Mouse (Mus musculus) adrenal gland (tissue): ENCODE results near the gene Pum2.

Experiments used
- intact Hi-C: fragments of 180-260 bp; cut with DNase I; formaldehyde crosslinking; loops from one replicate; pipeline ENCODE4 v1.15.1; 2025

Gene Pum2

GRCm38 (mm10) chr12:8759115-8759514 lies 85.2 kb downstream of the Pum2 start:
- intact Hi-C loops, result no loop called here

- intact Hi-C loops, result loop anchor here (5.0 to 10.0 kb wide), 2 partner anchors 178 to 245 kb away; no protein-coding TSS in a partner anchor
Measured at GRCm38 (mm10) chr12:8759779-8760178, 85.8 kb downstream of the Pum2 start.

GRCm38 (mm10) chr12:8760561-8760960 lies 86.6 kb downstream of the Pum2 start:
- intact Hi-C loops, result loop anchor here (5.0 to 10.0 kb wide), 2 partner anchors 177 to 244 kb away; no protein-coding TSS in a partner anchor

GRCm38 (mm10) chr12:8761058-8761457 lies 87.1 kb downstream of the Pum2 start:
- intact Hi-C loops, result loop anchor here (5.0 to 10.0 kb wide), 2 partner anchors 176 to 244 kb away; no protein-coding TSS in a partner anchor

GRCm38 (mm10) chr12:8762667-8763066 lies 88.7 kb downstream of the Pum2 start:
- intact Hi-C loops, result loop anchor here (5.0 to 10.0 kb wide), 2 partner anchors 175 to 242 kb away; no protein-coding TSS in a partner anchor

- intact Hi-C loops, result loop anchor here (5.0 to 10.0 kb wide), 2 partner anchors 173 to 240 kb away; no protein-coding TSS in a partner anchor
Measured at GRCm38 (mm10) chr12:8764221-8764930, 90.4 kb downstream of the Pum2 start.

GRCm38 (mm10) chr12:8770946-8771843 lies 97.3 kb downstream of the Pum2 start, which contains the start of gene Sdc1:
TSS of gene Sdc1 (plus strand) at chr12:8771323.
- intact Hi-C loops, result loop anchor here (5.0 kb wide), 1 partner anchor 111 kb away; no protein-coding TSS in a partner anchor

- intact Hi-C loops, result loop anchor here (5.0 kb wide), 1 partner anchor 110 kb away; no protein-coding TSS in a partner anchor
Measured at GRCm38 (mm10) chr12:8771844-8772380, 98.0 kb downstream of the Pum2 start.

GRCm38 (mm10) chr12:8772451-8773143 lies 98.7 kb downstream of the Pum2 start:
- intact Hi-C loops, result loop anchor here (5.0 kb wide), 1 partner anchor 110 kb away; no protein-coding TSS in a partner anchor

GRCm38 (mm10) chr12:8773336-8773735 lies 99.4 kb downstream of the Pum2 start:
- intact Hi-C loops, result loop anchor here (5.0 kb wide), 1 partner anchor 109 kb away; no protein-coding TSS in a partner anchor

- intact Hi-C loops, result loop anchor here (5.0 kb wide), 1 partner anchor 108 kb away; no protein-coding TSS in a partner anchor
Measured at GRCm38 (mm10) chr12:8774183-8774582, 100.2 kb downstream of the Pum2 start.

GRCm38 (mm10) chr12:8776206-8776605 lies 102.3 kb downstream of the Pum2 start:
- intact Hi-C loops, result no loop called here

GRCm38 (mm10) chr12:8776741-8777140 lies 102.8 kb downstream of the Pum2 start:
- intact Hi-C loops, result no loop called here

GRCm38 (mm10) chr12:8778106-8778505 lies 104.2 kb downstream of the Pum2 start:
- intact Hi-C loops, result no loop called here

- intact Hi-C loops, result no loop called here
Measured at GRCm38 (mm10) chr12:8779851-8780250, 105.9 kb downstream of the Pum2 start.

GRCm38 (mm10) chr12:8781121-8781520 lies 107.2 kb downstream of the Pum2 start:
- intact Hi-C loops, result no loop called here

GRCm38 (mm10) chr12:8781681-8782378 lies 107.9 kb downstream of the Pum2 start:
- intact Hi-C loops, result no loop called here

- intact Hi-C loops, result no loop called here
Measured at GRCm38 (mm10) chr12:8782565-8782964, 108.6 kb downstream of the Pum2 start.

- intact Hi-C loops, result no loop called here
Measured at GRCm38 (mm10) chr12:8784189-8784588, 110.3 kb downstream of the Pum2 start.

- intact Hi-C loops, result no loop called here
Measured at GRCm38 (mm10) chr12:8786476-8786875, 112.5 kb downstream of the Pum2 start.
